Mouse (Mus musculus) ES-E14 (cell line): Measurements from ENCODE around the gene Car9. TPM values are rescaled to one million over a fixed set of nuclear protein-coding genes. Genes with fewer than 3 reads are reported as not detected.

ENCODE experiments used
- DNase-seq: peaks from one replicate; pipeline ENCODE4 v3.0.0-alpha.2; 2013; ENCODE audit warnings: low read depth, low spot score
- H3K27ac ChIP-seq: 2 replicates; pipeline ENCODE4 v1.5.1; 2012; ENCODE audit warnings: low read depth, mild to moderate bottlenecking, low read length, moderate library complexity, mixed read lengths; ENCODE audit not compliant: poor library complexity, insufficient read depth, severe bottlenecking
- H3K36me3 ChIP-seq: 2 replicates; pipeline ENCODE4 v1.6.1; 2012; ENCODE audit warnings: mild to moderate bottlenecking, low read length, moderate library complexity, mixed read lengths; ENCODE audit not compliant: control insufficient read depth, poor library complexity, insufficient read depth, severe bottlenecking
- H3K4me1 ChIP-seq, 2 experiments: fragments of 150-350 bp in 1 of 2; sonication (generic) in 1 of 2; 2 replicates each; pipeline ENCODE4 v1.6.1; 2012; ENCODE audit warnings: low read length in 2 of 2, mild to moderate bottlenecking in 1 of 2, mixed read lengths in 1 of 2; ENCODE audit not compliant: control insufficient read depth in 2 of 2, insufficient read depth in 2 of 2, poor library complexity in 1 of 2
- H3K4me3 ChIP-seq, 2 experiments: fragments of 150-350 bp in 1 of 2; sonication (generic) in 1 of 2; 2 replicates each; pipeline ENCODE4 v1.5.1; 2012; ENCODE audit warnings: low read length in 2 of 2, low read depth in 1 of 2, mild to moderate bottlenecking in 1 of 2, mixed read lengths in 1 of 2; ENCODE audit not compliant: insufficient read depth in 1 of 2, poor library complexity in 1 of 2, severe bottlenecking in 1 of 2
- H3K9ac ChIP-seq: 2 replicates; pipeline ENCODE4 v1.6.1; 2012; ENCODE audit warnings: low read depth, mild to moderate bottlenecking, low read length, mixed read lengths; ENCODE audit not compliant: poor library complexity, insufficient read depth, severe bottlenecking
- H3K9me3 ChIP-seq: fragments of 150-350 bp; sonication (generic); 2 replicates; pipeline ENCODE4 v1.6.1; 2012; ENCODE audit warnings: low read depth, mild to moderate bottlenecking, low read length; ENCODE audit not compliant: control insufficient read depth, insufficient read depth
- CHD2 ChIP-seq: IDR thresholded peaks from 2 replicates; pipeline ENCODE4 v1.6.1; 2014; ENCODE audit warnings: mild to moderate bottlenecking, low read depth, low read length, inconsistent platforms
- HCFC1 ChIP-seq: IDR thresholded peaks from 2 replicates; pipeline ENCODE4 v1.6.1; 2012; ENCODE audit warnings: low read length, inconsistent platforms, borderline replicate concordance; ENCODE audit not compliant: insufficient read depth
- MAFK ChIP-seq: IDR thresholded peaks from 2 replicates; pipeline ENCODE4 v1.6.1; 2014; ENCODE audit warnings: mild to moderate bottlenecking, low read depth, low read length, inconsistent platforms; ENCODE audit not compliant: insufficient read depth
- ZC3H11A ChIP-seq: IDR thresholded peaks from 2 replicates; pipeline ENCODE4 v1.6.1; 2012; ENCODE audit warnings: low read depth, mild to moderate bottlenecking, inconsistent platforms, low read length, borderline replicate concordance
- ZNF384 ChIP-seq: IDR thresholded peaks from 2 replicates; pipeline ENCODE4 v1.6.1; 2012; ENCODE audit warnings: low read depth, low read length, inconsistent platforms
- in situ Hi-C, 2 experiments: fragments of 600-800 bp; cut with MboI; formaldehyde crosslinking; loops; one replicate each; pipeline ENCODE4 v1.15.1; 2025; ENCODE audit warnings: low sequenced_read_pairs in 2 of 2, inconsistent platforms in 1 of 2; ENCODE audit not compliant: unreplicated experiment in 2 of 2
- total RNA-seq: library from RNA; depleted of rRNA; stranded (reverse); fragments of 300-350 nt; gene quantifications from 2 replicates; pipeline ENCODE4 v1.2.3, GENCODE M21; 2012

Gene Car9
- total RNA-seq, 1 experiment = 0.71 TPM

DNA sequence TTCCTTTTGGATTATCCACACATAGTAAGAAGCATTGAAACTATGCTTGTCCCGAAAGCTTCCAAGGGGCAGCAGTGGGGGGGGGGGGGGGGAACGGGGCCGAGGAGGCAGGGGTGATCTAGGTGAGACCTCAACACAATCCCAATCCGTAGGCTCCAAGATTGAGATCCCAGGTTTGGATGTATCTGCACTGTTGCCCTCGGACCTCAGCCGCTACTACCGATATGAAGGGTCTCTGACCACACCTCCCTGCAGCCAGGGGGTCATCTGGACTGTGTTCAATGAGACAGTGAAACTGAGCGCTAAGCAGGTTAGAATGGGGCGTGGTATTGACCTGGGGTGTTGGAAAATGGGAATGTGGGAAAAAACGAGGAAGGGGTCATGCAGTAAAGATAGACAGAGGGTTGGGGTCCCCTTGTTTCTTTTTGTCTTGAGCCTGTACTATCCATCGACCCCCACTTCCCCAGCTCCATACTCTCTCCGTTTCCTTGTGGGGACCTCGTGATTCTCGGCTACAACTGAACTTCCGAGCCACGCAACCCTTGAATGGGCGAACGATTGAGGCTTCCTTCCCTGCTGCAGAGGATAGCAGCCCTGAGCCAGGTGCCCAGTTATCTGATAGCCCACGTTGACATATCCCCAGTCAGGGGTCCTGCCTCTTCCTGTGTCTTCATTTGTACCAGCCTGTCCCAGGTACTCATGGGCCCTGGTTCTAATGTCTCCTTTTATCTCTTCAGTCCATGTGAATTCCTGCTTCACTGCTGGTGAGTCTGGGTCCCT lies 5.1 kb downstream of the Car9 start:
- Histone ChIP-seq H3K27ac (no peak overlapping the region), H3K4me3 (no peak overlapping the region), H3K9ac (no peak overlapping the region), H3K9me3 (no peaks in the 10 kb centered on the region), H3K36me3 (peaks cover 7% of the 10 kb centered on the region; the same call in 1 of the 2 replicates), H3K4me1 (peaks cover 3 to 28% of the 10 kb centered on the region in 2 experiments; a peak in 3 of 4 replicates)
- TF ChIP-seq MAFK = no peak
- TF ChIP-seq ZC3H11A = no peak
- no peak for TF ChIP-seq HCFC1
- TF ChIP-seq ZNF384 = no peak
- no peak for TF ChIP-seq CHD2
- DNase-seq = no peak
- in situ Hi-C loops = no loop called here

- TF ChIP-seq CHD2 = no peak
- TF ChIP-seq ZNF384 = no peak
- TF ChIP-seq ZC3H11A = no peak
- no peak for TF ChIP-seq HCFC1
- TF ChIP-seq MAFK = no peak
- in situ Hi-C loops = no loop called here
- no peaks in the 10 kb centered on the region for H3K9me3 ChIP-seq
- no peak for DNase-seq
- H3K36me3 ChIP-seq = peaks cover 7% of the 10 kb centered on the region; the same call in 1 of the 2 replicates
- H3K4me3 ChIP-seq = no peak overlapping the region
- no peak overlapping the region for H3K9ac ChIP-seq
- peaks cover 3 to 28% of the 10 kb centered on the region in 2 experiments; a peak in 3 of 4 replicates for H3K4me1 ChIP-seq
- no peak overlapping the region for H3K27ac ChIP-seq
These were observed 5.9 kb downstream of the Car9 start for GRCm38 (mm10) chr4:43512653-43513052.

DNA sequence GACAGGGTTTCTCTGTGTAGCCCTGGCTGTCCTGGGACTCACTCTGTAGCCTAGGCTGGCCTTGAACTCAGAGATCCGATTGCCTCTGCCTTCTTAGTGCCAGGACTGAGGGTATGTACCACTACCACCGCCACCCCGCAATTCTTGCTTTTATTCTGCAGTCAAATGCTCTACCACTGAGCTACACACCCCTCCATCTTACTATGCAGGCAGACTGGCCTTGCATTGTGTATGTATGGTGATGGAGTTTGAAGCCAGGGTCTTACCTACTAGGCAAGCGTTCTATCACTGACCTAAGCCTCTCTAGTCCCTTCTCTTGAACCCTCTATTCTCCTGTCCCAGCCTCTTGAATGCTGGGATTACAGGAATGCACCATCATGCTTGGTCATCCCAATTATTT lies 6.5 kb downstream of the Car9 start:
- no peaks in the 10 kb centered on the region for H3K9me3 ChIP-seq
- in situ Hi-C loops = no loop called here
- no peak for DNase-seq
- TF ChIP-seq MAFK = no peak
- TF ChIP-seq HCFC1 = no peak
- no peak for TF ChIP-seq CHD2
- no peak for TF ChIP-seq ZNF384
- TF ChIP-seq ZC3H11A = no peak
- H3K27ac ChIP-seq = no peak overlapping the region
- peaks cover 12% of the 10 kb centered on the region; the same call in 1 of the 2 replicates for H3K36me3 ChIP-seq
- H3K9ac ChIP-seq = no peak overlapping the region
- H3K4me3 ChIP-seq = no peak overlapping the region
- peaks cover 3 to 25% of the 10 kb centered on the region in 2 experiments; a peak in 3 of 4 replicates for H3K4me1 ChIP-seq

DNA sequence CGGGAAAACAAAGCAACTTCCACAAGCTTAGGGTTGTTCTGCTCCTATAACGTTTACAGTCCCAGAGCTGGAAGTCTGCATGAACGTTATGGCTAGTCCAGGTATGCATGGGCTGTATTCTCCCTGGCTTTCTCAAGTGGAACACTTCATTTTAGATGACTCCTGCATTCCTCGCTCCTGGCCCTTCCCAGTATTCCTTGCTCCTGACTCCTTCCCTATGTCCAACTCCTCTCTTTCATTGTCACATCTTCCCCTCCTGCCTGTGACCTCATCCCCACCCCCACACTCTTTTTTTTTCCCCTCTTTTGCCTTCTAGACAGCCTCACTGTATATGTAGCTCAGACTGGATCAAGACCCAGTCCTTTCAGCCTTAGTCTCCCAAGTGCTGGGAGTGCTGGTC lies 7.0 kb downstream of the Car9 start:
- no peak overlapping the region for H3K4me3 ChIP-seq
- in situ Hi-C loops = no loop called here
- H3K9ac ChIP-seq = no peak overlapping the region
- no peak for DNase-seq
- no peaks in the 10 kb centered on the region for H3K9me3 ChIP-seq
- H3K4me1 ChIP-seq = peaks cover 3 to 24% of the 10 kb centered on the region in 2 experiments; a peak in 3 of 4 replicates
- peaks cover 12% of the 10 kb centered on the region; the same call in 1 of the 2 replicates for H3K36me3 ChIP-seq
- H3K27ac ChIP-seq = no peak overlapping the region
- TF ChIP-seq ZC3H11A = no peak
- no peak for TF ChIP-seq MAFK
- TF ChIP-seq ZNF384 = no peak
- TF ChIP-seq CHD2 = no peak
- no peak for TF ChIP-seq HCFC1
